8 mouse cellular contexts compared by ENCODE assay signal in the genomic region with DNA sequence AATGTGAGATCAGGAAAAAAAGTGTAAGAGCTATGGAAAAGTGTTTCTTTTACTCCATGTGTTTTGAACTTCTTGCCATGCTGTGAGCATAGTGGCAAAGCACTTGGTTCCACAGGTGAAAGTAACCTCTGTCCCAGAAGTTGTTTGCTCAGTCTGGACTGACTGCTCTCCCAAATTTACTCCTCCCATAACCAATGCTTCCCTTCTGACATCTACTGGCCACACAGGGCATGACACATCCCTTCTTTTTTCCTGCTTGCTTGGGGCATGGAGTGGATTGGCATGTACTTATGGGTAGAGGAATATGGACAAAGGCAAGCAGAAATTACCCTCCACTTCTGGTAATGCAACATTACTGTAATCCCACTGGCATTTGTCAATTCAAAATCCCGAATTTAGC. TPM values are rescaled to one million over a fixed set of nuclear protein-coding genes. Genes with fewer than 3 reads are reported as not detected.
DNase-seq lines count a peak whose midpoint lies in the region; ATAC-seq lines count a peak whose summit lies in the region.

No protein-coding gene starts in this region.

- 2% methylated on average over 1 of the region's 1 CpGs for WGBS in liver, embryonic 13.5 days (ENCODE audit: insufficient replicate concordance)

- no peaks in the 10 kb centered on the region for H3K4me1 ChIP-seq in liver, embryonic 13.5 days (replicated peaks)

- H3K4me2 ChIP-seq in liver, embryonic 13.5 days = no peak overlapping the region

- DNase-seq in cerebellum, postnatal 10 days = peak; percentile 43 to 47
- no peak for DNase-seq in cerebellum, adult 9-11 months
- peak; percentile 8 for DNase-seq in right cerebral cortex, postnatal 14 days
- DNase-seq in right cerebral cortex, postnatal 4 days = no peak
- peak; percentile 62 to 69 for DNase-seq in heart, postnatal 36 days
- DNase-seq in liver, embryonic 13.5 days = no peak
- DNase-seq in thymus, postnatal 0 days (ENCODE audit: low spot score) = peak; percentile 15
- DNase-seq in layer of hippocampus, postnatal 25 days (ENCODE audit: extremely low spot score in 1 of 2, low spot score in 1 of 2) = no peak

- no peak overlapping the region for H3K4me3 ChIP-seq in liver, embryonic 13.5 days (replicated peaks)

- H3K27ac ChIP-seq in liver, embryonic 13.5 days = no peak overlapping the region

- H3K27me3 ChIP-seq in liver, embryonic 13.5 days = no peaks in the 10 kb centered on the region

- H3K9ac ChIP-seq in liver, embryonic 13.5 days = no peak overlapping the region

- H3K36me3 ChIP-seq in liver, embryonic 13.5 days = no peaks in the 10 kb centered on the region

- intact Hi-C loops in heart, postnatal 36 days (cut with DNase I) = no loop called here

- H3K9me3 ChIP-seq in liver, embryonic 13.5 days (replicated peaks) = no peaks in the 10 kb centered on the region

- peak; percentile 54; the same call in 1 of the 2 replicates for ATAC-seq in liver, embryonic 13.5 days (ENCODE audit: low read depth)

RNA-seq across cellular contexts. Expression of a gene that starts 20.1 kb away (rescaled TPM):
- 100 to 1,000 TPM in 1 of 2 experiments, 10 to 100 TPM in 1; 92.0 to 101 TPM for total RNA-seq in heart, postnatal 36 days (2021)
- 33.3 TPM in 2 replicates for polyA plus RNA-seq in liver, embryonic 13.5 days (2015; fragmentation: Nextera tagmentation; extraction: Ambion mirVana)
- polyA plus RNA-seq in thymus, postnatal 0 days (2015; fragmentation: Nextera tagmentation; extraction: Ambion mirVana) = 83.2 and 101 TPM in 2 replicates
- total RNA-seq in layer of hippocampus, postnatal 25 days (2021) = 100 to 1,000 TPM in 1 of 2 experiments, 10 to 100 TPM in 1; 85.5 to 103 TPM

RNA-seq across cellular contexts. Expression of a gene that starts 37.0 kb away (rescaled TPM):
- total RNA-seq in heart, postnatal 36 days (2021) = not detected
- not detected in 2 replicates for polyA plus RNA-seq in liver, embryonic 13.5 days (2015; fragmentation: Nextera tagmentation; extraction: Ambion mirVana)
- polyA plus RNA-seq in thymus, postnatal 0 days (2015; fragmentation: Nextera tagmentation; extraction: Ambion mirVana) = not detected in 2 replicates
- total RNA-seq in layer of hippocampus, postnatal 25 days (2021) = not detected

Comparison
In these comparisons a context has a peak if more than half of its experiments do, and no peak if none do; other contexts are left out.
1. DNase-seq: peak in cerebellum, postnatal 10 days (2 of 2), right cerebral cortex, postnatal 14 days (single experiment), heart, postnatal 36 days (2 of 2) and thymus, postnatal 0 days (single experiment); none in cerebellum, adult 9-11 months (single experiment), right cerebral cortex, postnatal 4 days (single experiment), liver, embryonic 13.5 days (single experiment) and layer of hippocampus, postnatal 25 days (0 of 2).